Mouse (Mus musculus): ENCODE measurements around the gene Slc46a3.

Gene Slc46a3

DNA sequence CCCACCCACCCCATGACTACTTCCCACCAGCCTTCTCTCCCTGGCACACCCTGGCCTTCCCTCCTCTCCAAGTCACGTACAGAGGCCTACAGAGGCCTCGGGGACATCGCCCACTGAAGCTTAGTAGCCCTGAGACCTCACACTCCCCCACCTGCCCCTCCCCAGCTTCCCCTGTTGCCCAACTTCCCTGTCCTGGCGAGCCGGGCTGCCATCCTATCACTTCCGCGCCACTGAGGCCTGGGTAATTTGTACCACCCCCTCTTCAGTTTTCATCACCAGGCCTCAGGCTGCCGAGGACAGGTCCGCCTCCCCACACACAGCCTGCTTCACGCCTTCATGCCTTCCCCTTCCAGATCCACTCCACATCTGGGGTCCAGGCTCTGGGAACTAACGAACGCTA, 55.2 kb downstream of the Slc46a3 start:
- no peak for DNase-seq

DNA sequence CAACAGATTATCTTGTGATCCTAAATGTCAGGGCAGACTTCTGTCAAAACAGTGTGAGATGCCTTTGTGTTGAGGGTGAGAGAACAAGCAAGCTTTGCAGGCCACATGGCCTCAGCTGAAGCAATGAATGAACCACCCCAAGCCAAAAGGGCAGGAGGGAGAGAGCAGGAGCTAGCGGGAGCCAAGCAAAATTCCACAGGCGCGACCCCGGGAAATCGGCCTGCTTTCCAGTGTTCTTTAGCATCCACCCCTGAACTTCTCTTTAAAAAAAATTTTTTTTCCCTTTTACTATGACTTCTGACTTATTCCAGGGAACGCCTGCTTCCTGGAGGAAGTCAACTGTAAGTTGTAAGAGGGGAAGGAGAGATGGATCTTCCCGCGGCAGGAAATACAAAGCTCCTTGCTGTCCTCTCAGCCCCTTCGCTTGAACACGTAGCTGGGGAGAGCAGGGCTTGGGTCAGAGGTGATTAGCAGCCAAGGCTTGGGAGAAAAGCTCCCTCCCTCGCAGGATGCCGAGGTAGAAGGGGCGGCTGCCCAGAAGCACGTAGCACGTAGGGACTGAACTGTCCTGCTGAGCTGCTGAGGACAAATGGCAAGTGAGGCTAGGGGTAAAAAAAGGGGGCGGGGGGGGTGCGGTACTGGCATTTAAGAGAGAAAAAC, 59.6 kb downstream of the Slc46a3 start:
- DNase-seq = no peak

DNA sequence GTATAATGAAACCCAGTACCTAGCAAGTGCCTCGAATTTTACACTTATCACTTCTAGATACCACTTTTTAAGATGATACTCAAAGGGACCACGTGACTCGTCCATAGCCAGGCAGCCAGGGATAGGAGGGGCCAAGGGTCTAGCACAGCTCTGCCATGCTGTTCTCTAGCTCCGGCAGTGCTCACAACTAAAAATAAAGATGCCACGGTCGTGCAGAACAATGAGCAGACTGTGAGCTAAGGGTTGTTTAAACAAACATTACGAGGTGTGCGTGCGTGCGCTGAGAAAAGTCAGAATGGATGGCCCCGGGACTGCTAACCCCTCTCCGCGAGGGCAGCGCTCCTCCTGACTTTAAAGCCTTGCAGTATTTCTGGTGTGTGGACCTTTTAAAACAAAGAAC, 61.8 kb downstream of the Slc46a3 start:
- no peak for DNase-seq

DNA sequence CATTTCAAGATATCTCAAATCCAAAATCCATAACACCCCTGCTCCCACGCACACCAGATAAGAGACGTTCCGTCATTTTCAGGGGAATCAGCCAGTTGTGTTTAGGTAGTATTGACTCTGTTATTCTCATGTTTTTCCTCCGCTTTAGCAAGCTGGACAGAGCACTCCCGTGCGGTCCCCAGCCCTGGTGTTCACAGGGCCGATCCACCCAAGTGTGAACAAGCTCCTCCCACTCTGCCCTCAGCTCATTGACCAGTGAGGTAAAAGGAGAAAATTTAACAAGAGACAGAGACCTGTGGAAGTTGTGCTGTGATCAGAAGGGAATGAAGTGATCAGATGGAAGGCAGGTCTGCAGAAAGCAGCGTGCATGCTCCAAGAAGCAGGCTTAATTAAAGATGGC, 65.8 kb downstream of the Slc46a3 start:
- DNase-seq = no peak
